Mouse (Mus musculus) MEL (cell line): ENCODE measurements at regions not wholly inside any gene's neighbourhood (a gene's known extent, or its start where the extent isn't known, plus 50 kb on each side); places are given as distances from the start of the nearest gene placed in this dataset.

ENCODE experiments used
- DNase-seq: peaks from one replicate; pipeline ENCODE4 v3.0.0; 2011; ENCODE audit warnings: low read depth, low spot score
- H3K27ac ChIP-seq: 2 replicates; pipeline ENCODE4 v1.5.1; 2012; ENCODE audit warnings: low read depth, mild to moderate bottlenecking, control low read depth, low read length, moderate library complexity; ENCODE audit not compliant: control insufficient read depth
- H3K27me3 ChIP-seq, 2 experiments: fragments of 150-350 bp in 1 of 2; sonication (generic) in 1 of 2; 2 replicates each; pipeline ENCODE4 v1.6.1; 2012; ENCODE audit warnings: low read length in 2 of 2, mild to moderate bottlenecking in 2 of 2, improper control_type of control experiment in 1 of 2, moderate library complexity in 1 of 2; ENCODE audit not compliant: insufficient read depth in 2 of 2, control insufficient read depth in 1 of 2
- H3K36me3 ChIP-seq, 2 experiments: 2 replicates each; pipeline ENCODE4 v1.6.1; 2012 to 2014; ENCODE audit warnings: low read length in 2 of 2, improper control_type of control experiment in 1 of 2, inconsistent platforms in 1 of 2, mild to moderate bottlenecking in 1 of 2; ENCODE audit not compliant: insufficient read depth in 2 of 2, control insufficient read depth in 1 of 2
- H3K4me1 ChIP-seq, 2 experiments: fragments of 150-350 bp in 1 of 2; sonication (generic) in 1 of 2; 2 replicates each; pipeline ENCODE4 v1.6.1; 2012; ENCODE audit warnings: low read length in 2 of 2, improper control_type of control experiment in 1 of 2, mild to moderate bottlenecking in 1 of 2; ENCODE audit not compliant: insufficient read depth in 2 of 2, control insufficient read depth in 1 of 2
- H3K4me3 ChIP-seq, 2 experiments: fragments of 150-350 bp in 1 of 2; sonication (generic) in 1 of 2; 2 replicates each; pipeline ENCODE4 v1.5.1; 2012; ENCODE audit warnings: low read depth in 2 of 2, low read length in 2 of 2, mild to moderate bottlenecking in 2 of 2, moderate library complexity in 2 of 2, control low read depth in 1 of 2, improper control_type of control experiment in 1 of 2; ENCODE audit not compliant: control insufficient read depth in 1 of 2, insufficient read depth in 1 of 2
- H3K79me2 ChIP-seq: 2 replicates; pipeline ENCODE4 v1.6.1; 2012; ENCODE audit warnings: mild to moderate bottlenecking, low read length, moderate library complexity; ENCODE audit not compliant: control insufficient read depth, poor library complexity, insufficient read depth
- H3K9ac ChIP-seq: 2 replicates; pipeline ENCODE4 v1.6.1; 2012; ENCODE audit warnings: low read depth, mild to moderate bottlenecking, control low read depth, low read length, moderate library complexity; ENCODE audit not compliant: control insufficient read depth, poor library complexity, severe bottlenecking
- H3K9me3 ChIP-seq: fragments of 150-350 bp; sonication (generic); replicated peaks from 2 replicates; pipeline ENCODE4 v1.6.1; 2012; ENCODE audit warnings: mild to moderate bottlenecking, low read length, improper control_type of control experiment, moderate library complexity; ENCODE audit not compliant: insufficient read depth
- BHLHE40 ChIP-seq: IDR thresholded peaks from 2 replicates; pipeline ENCODE4 v1.6.1; 2012; ENCODE audit warnings: low read depth, mild to moderate bottlenecking, inconsistent platforms, low read length, improper control_type of control experiment, borderline replicate concordance
- CHD2 ChIP-seq: IDR thresholded peaks from 2 replicates; pipeline ENCODE4 v1.6.1; 2011; ENCODE audit warnings: low read length, improper control_type of control experiment
- CTCF ChIP-seq, 3 experiments: IDR thresholded peaks in 2 of 3; conservative IDR thresholded peaks in 1 of 3; 2 replicates each; pipeline ENCODE4 v1.5.1; 2011 to 2012; ENCODE audit warnings: low read length in 3 of 3, low read depth in 2 of 3, mild to moderate bottlenecking in 2 of 3, improper control_type of control experiment in 1 of 3, inconsistent platforms in 1 of 3, mixed read lengths in 1 of 3, moderate library complexity in 1 of 3; ENCODE audit not compliant: control insufficient read depth in 1 of 3, insufficient read depth in 1 of 3, poor library complexity in 1 of 3, severe bottlenecking in 1 of 3
- E2F4 ChIP-seq: IDR thresholded peaks from 2 replicates; pipeline ENCODE4 v1.6.1; 2011; ENCODE audit warnings: low read depth, low read length, improper control_type of control experiment, borderline replicate concordance
- ETS1 ChIP-seq: IDR thresholded peaks from 2 replicates; pipeline ENCODE4 v1.6.1; 2012; ENCODE audit warnings: low read depth, mild to moderate bottlenecking, inconsistent platforms, low read length, improper control_type of control experiment, moderate library complexity
- GATA1 ChIP-seq: IDR thresholded peaks from 2 replicates; pipeline ENCODE4 v1.6.1; 2011; ENCODE audit warnings: low read depth, low read length, improper control_type of control experiment
- HCFC1 ChIP-seq: IDR thresholded peaks from 2 replicates; pipeline ENCODE4 v1.6.1; 2012; ENCODE audit warnings: low read depth, mild to moderate bottlenecking, inconsistent platforms, low read length, improper control_type of control experiment, moderate library complexity
- MEF2A ChIP-seq: IDR thresholded peaks from 2 replicates; pipeline ENCODE4 v1.6.1; 2014; ENCODE audit warnings: low read depth, mild to moderate bottlenecking, inconsistent platforms, low read length, improper control_type of control experiment; ENCODE audit not compliant: poor library complexity, insufficient replicate concordance, severe bottlenecking; ENCODE audit errors: extremely low read depth
- MXI1 ChIP-seq: IDR thresholded peaks from 2 replicates; pipeline ENCODE4 v1.6.1; 2011; ENCODE audit warnings: mild to moderate bottlenecking, low read depth, low read length, improper control_type of control experiment
- MYB ChIP-seq: IDR thresholded peaks from 2 replicates; pipeline ENCODE4 v1.6.1; 2011; ENCODE audit warnings: mild to moderate bottlenecking, low read depth, low read length, improper control_type of control experiment
- MYC ChIP-seq: IDR thresholded peaks from 2 replicates; pipeline ENCODE4 v1.6.1; 2011; ENCODE audit warnings: low read depth, mild to moderate bottlenecking, low read length, improper control_type of control experiment, moderate library complexity
- NRF1 ChIP-seq: IDR thresholded peaks from 2 replicates; pipeline ENCODE4 v1.6.1; 2014; ENCODE audit warnings: low read depth, mild to moderate bottlenecking, inconsistent platforms, low read length, improper control_type of control experiment, moderate library complexity; ENCODE audit not compliant: poor library complexity, insufficient read depth, severe bottlenecking
- POLR2AphosphoS5 ChIP-seq: IDR thresholded peaks from 2 replicates; pipeline ENCODE4 v1.6.1; 2012; ENCODE audit warnings: low read depth, borderline replicate concordance, mild to moderate bottlenecking, inconsistent platforms, low read length, moderate library complexity, mixed read lengths
- RAD21 ChIP-seq: IDR thresholded peaks from 2 replicates; pipeline ENCODE4 v1.6.1; 2011; ENCODE audit warnings: mild to moderate bottlenecking, low read depth, low read length, improper control_type of control experiment
- SMC3 ChIP-seq: IDR thresholded peaks from 2 replicates; pipeline ENCODE4 v1.6.1; 2011; ENCODE audit warnings: low read depth, low read length, improper control_type of control experiment
- TBP ChIP-seq: IDR thresholded peaks from 2 replicates; pipeline ENCODE4 v1.8.0; 2011; ENCODE audit warnings: low read depth, low read length, improper control_type of control experiment
- TCF12 ChIP-seq: IDR thresholded peaks from 2 replicates; pipeline ENCODE4 v1.6.1; 2014; ENCODE audit warnings: low read depth, mild to moderate bottlenecking, inconsistent platforms, low read length, improper control_type of control experiment, moderate library complexity
- UBTF ChIP-seq: IDR thresholded peaks from 2 replicates; pipeline ENCODE4 v1.6.1; 2012; ENCODE audit warnings: low read depth, mild to moderate bottlenecking, inconsistent platforms, low read length, improper control_type of control experiment, moderate library complexity, borderline replicate concordance; ENCODE audit not compliant: insufficient read depth
- ZC3H11A ChIP-seq: IDR thresholded peaks from 2 replicates; pipeline ENCODE4 v1.6.1; 2012; ENCODE audit warnings: low read depth, mild to moderate bottlenecking, inconsistent platforms, low read length, improper control_type of control experiment
- ZKSCAN1 ChIP-seq: IDR thresholded peaks from 2 replicates; pipeline ENCODE4 v1.6.1; 2012; ENCODE audit warnings: low read depth, mild to moderate bottlenecking, inconsistent platforms, low read length, improper control_type of control experiment, moderate library complexity
- ZMIZ1 ChIP-seq: IDR thresholded peaks from 2 replicates; pipeline ENCODE4 v1.6.1; 2012; ENCODE audit warnings: low read depth, mild to moderate bottlenecking, inconsistent platforms, low read length, improper control_type of control experiment, moderate library complexity
- ZNF384 ChIP-seq: IDR thresholded peaks from 2 replicates; pipeline ENCODE4 v1.6.1; 2012; ENCODE audit warnings: low read depth, mild to moderate bottlenecking, inconsistent platforms, low read length, improper control_type of control experiment

DNA sequence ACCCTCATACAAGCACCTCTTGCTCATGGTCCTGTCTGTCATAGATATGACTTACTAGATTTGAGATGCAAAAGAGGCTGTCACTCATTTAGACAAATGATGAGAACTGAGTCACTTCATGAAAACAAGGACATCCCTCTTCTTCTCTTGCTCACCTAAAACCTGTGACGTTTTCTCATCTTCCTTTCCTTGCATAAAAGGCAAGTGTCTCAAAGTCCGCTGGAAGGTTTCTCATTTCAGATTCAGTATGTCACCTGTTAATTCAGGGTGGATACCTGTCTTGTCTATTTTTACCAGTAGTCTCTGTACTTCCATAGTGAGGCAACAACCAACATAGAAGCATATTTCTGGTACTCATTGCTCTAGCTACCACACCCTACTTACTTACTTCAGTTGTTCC lies 325.6 kb downstream of the Car8 start:
- Histone ChIP-seq H3K9ac (no peak overlapping the region), H3K27me3 (no peaks in the 10 kb centered on the region), H3K36me3 (no peaks in the 10 kb centered on the region), H3K79me2 (no peaks in the 10 kb centered on the region), H3K9me3 (no peaks in the 10 kb centered on the region), H3K4me3 (no peak overlapping the region), H3K27ac (no peak overlapping the region), H3K4me1 (no peaks in the 10 kb centered on the region)
- TF ChIP-seq TCF12 (no peak), E2F4 (no peak), HCFC1 (no peak), MYC (no peak), NRF1 (no peak), MYB (no peak), GATA1 (no peak), POLR2AphosphoS5 (no peak), ZNF384 (no peak), CHD2 (no peak), UBTF (no peak), CTCF (IDR thresholded peaks at IDR 0.05 in 2 of 3, conservative IDR thresholded peaks at IDR 0.05 in 1 of 3; ENCODE audit: control insufficient read depth in 1 of 3, insufficient read depth in 1 of 3, low read depth in 2 of 3, low read length in 3 of 3, poor library complexity in 1 of 3, severe bottlenecking in 1 of 3) (no peak), ZMIZ1 (no peak)
- DNase-seq, result no peak

DNA sequence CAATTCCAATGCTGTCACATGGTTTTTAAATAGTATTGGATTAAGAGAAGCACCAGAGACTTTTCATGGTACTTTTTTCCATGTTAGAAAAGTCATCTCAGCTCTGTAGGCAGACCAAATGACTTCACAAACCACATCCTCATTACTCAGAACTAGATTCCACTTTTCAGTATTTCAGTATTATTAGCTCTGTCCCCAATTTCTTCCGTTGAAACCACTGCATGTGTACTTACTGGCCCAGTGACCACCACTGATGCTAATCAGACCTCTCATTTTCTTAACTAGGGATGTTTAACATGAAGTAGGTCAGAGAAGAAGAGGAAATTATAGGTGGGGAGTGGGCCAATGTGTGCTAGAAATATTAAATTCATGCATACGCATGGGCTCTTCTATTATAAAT lies 326.2 kb downstream of the Car8 start:
- Histone ChIP-seq H3K4me3 (no peak overlapping the region), H3K36me3 (no peaks in the 10 kb centered on the region), H3K9ac (no peak overlapping the region), H3K27ac (no peak overlapping the region), H3K9me3 (no peaks in the 10 kb centered on the region), H3K4me1 (no peaks in the 10 kb centered on the region), H3K27me3 (no peaks in the 10 kb centered on the region), H3K79me2 (no peaks in the 10 kb centered on the region)
- TF ChIP-seq TCF12 (no peak), POLR2AphosphoS5 (no peak), TBP (no peak), MEF2A (no peak), NRF1 (no peak), GATA1 (no peak), ZKSCAN1 (no peak), SMC3 (no peak), ZMIZ1 (no peak), UBTF (no peak), MXI1 (no peak), CTCF (IDR thresholded peaks at IDR 0.05 in 2 of 3, conservative IDR thresholded peaks at IDR 0.05 in 1 of 3; ENCODE audit: control insufficient read depth in 1 of 3, insufficient read depth in 1 of 3, low read depth in 2 of 3, low read length in 3 of 3, poor library complexity in 1 of 3, severe bottlenecking in 1 of 3) (no peak), BHLHE40 (no peak), HCFC1 (no peak), ZC3H11A (no peak), MYC (no peak), ETS1 (no peak), RAD21 (no peak)
- no peak for DNase-seq
